Mouse (Mus musculus): ENCODE results near the gene She. TPM values are rescaled to one million over a fixed set of nuclear protein-coding genes. Genes with fewer than 3 reads are reported as not detected.

She gene
- total and polyA plus RNA-seq, 3 experiments: not detected

GRCm38 (mm10) chr3:89819897-89820296 lies 11.3 kb upstream of the She start:
- Histone ChIP-seq H3K27me3 (ENCODE audit: insufficient read depth, low read length) (peaks cover 24% of the 10 kb centered on the region), H3K4me1 (ENCODE audit: insufficient read depth, low read depth, low read length) (no peaks in the 10 kb centered on the region; the same call in 1 of the 2 replicates), H3K36me3 (replicated peaks) (no peaks in the 10 kb centered on the region), H3K4me3 (ENCODE audit: low read depth, low read length) (no peak overlapping the region), H3K9me3 (replicated peaks) (no peaks in the 10 kb centered on the region)
- ATAC-seq (ENCODE audit: extremely low read depth, insufficient number of reproducible peaks, low FRiP score, poor library complexity, severe bottlenecking): no peak
- no peak for DNase-seq (ENCODE audit: low spot score)
- no peak for TF ChIP-seq GATA2 (IDR thresholded peaks at IDR 0.05; ENCODE audit: borderline replicate concordance, low read depth, low read length)
- no peak for TF ChIP-seq POLR2AphosphoS5 (IDR thresholded peaks at IDR 0.05; ENCODE audit: insufficient replicate concordance, low read depth, low read length)
- no peak for TF ChIP-seq TAL1 (conservative IDR thresholded peaks at IDR 0.05; ENCODE audit: low read depth, low read length)
- TF ChIP-seq CTCF (IDR thresholded peaks at IDR 0.05; ENCODE audit: low read depth, low read length): no peak
- TF ChIP-seq GATA1 (IDR thresholded peaks at IDR 0.05; ENCODE audit: borderline replicate concordance, low read length): no peak

GRCm38 (mm10) chr3:89820311-89821095 lies 10.7 kb upstream of the She start:
- TF ChIP-seq CTCF (IDR thresholded peaks at IDR 0.05; ENCODE audit: low read depth, low read length) (no peak), GATA2 (IDR thresholded peaks at IDR 0.05; ENCODE audit: borderline replicate concordance, low read depth, low read length) (no peak), GATA1 (IDR thresholded peaks at IDR 0.05; ENCODE audit: borderline replicate concordance, low read length) (no peak), TAL1 (conservative IDR thresholded peaks at IDR 0.05; ENCODE audit: low read depth, low read length) (no peak), POLR2AphosphoS5 (IDR thresholded peaks at IDR 0.05; ENCODE audit: insufficient replicate concordance, low read depth, low read length) (no peak)
- Histone ChIP-seq H3K36me3 (replicated peaks) (no peaks in the 10 kb centered on the region), H3K4me3 (ENCODE audit: low read depth, low read length) (no peak overlapping the region), H3K9me3 (replicated peaks) (no peaks in the 10 kb centered on the region), H3K4me1 (ENCODE audit: insufficient read depth, low read depth, low read length) (no peaks in the 10 kb centered on the region; the same call in 1 of the 2 replicates), H3K27me3 (ENCODE audit: insufficient read depth, low read length) (peaks cover 22% of the 10 kb centered on the region)
- ATAC-seq (ENCODE audit: extremely low read depth, insufficient number of reproducible peaks, low FRiP score, poor library complexity, severe bottlenecking): no peak
- DNase-seq (ENCODE audit: low spot score): no peak

GRCm38 (mm10) chr3:89821096-89821513 lies 10.1 kb upstream of the She start:
- Histone ChIP-seq H3K36me3 (replicated peaks) (no peaks in the 10 kb centered on the region), H3K27me3 (ENCODE audit: insufficient read depth, low read length) (peaks cover 22% of the 10 kb centered on the region), H3K4me1 (ENCODE audit: insufficient read depth, low read depth, low read length) (no peaks in the 10 kb centered on the region; the same call in 1 of the 2 replicates), H3K9me3 (replicated peaks) (no peaks in the 10 kb centered on the region), H3K4me3 (ENCODE audit: low read depth, low read length) (no peak overlapping the region)
- DNase-seq (ENCODE audit: low spot score): no peak
- no peak for TF ChIP-seq GATA2 (IDR thresholded peaks at IDR 0.05; ENCODE audit: borderline replicate concordance, low read depth, low read length)
- no peak for TF ChIP-seq GATA1 (IDR thresholded peaks at IDR 0.05; ENCODE audit: borderline replicate concordance, low read length)
- TF ChIP-seq TAL1 (conservative IDR thresholded peaks at IDR 0.05; ENCODE audit: low read depth, low read length): no peak
- TF ChIP-seq POLR2AphosphoS5 (IDR thresholded peaks at IDR 0.05; ENCODE audit: insufficient replicate concordance, low read depth, low read length): no peak
- no peak for TF ChIP-seq CTCF (IDR thresholded peaks at IDR 0.05; ENCODE audit: low read depth, low read length)
- no peak for ATAC-seq (ENCODE audit: extremely low read depth, insufficient number of reproducible peaks, low FRiP score, poor library complexity, severe bottlenecking)

GRCm38 (mm10) chr3:89821548-89822480 lies 9.4 kb upstream of the She start:
- Histone ChIP-seq H3K9me3 (replicated peaks) (no peaks in the 10 kb centered on the region), H3K36me3 (replicated peaks) (no peaks in the 10 kb centered on the region), H3K4me3 (ENCODE audit: low read depth, low read length) (no peak overlapping the region), H3K4me1 (ENCODE audit: insufficient read depth, low read depth, low read length) (no peaks in the 10 kb centered on the region; the same call in 1 of the 2 replicates), H3K27me3 (ENCODE audit: insufficient read depth, low read length) (peaks cover 21% of the 10 kb centered on the region)
- no peak for TF ChIP-seq GATA2 (IDR thresholded peaks at IDR 0.05; ENCODE audit: borderline replicate concordance, low read depth, low read length)
- TF ChIP-seq CTCF (IDR thresholded peaks at IDR 0.05; ENCODE audit: low read depth, low read length): no peak
- no peak for TF ChIP-seq POLR2AphosphoS5 (IDR thresholded peaks at IDR 0.05; ENCODE audit: insufficient replicate concordance, low read depth, low read length)
- TF ChIP-seq GATA1 (IDR thresholded peaks at IDR 0.05; ENCODE audit: borderline replicate concordance, low read length): no peak
- TF ChIP-seq TAL1 (conservative IDR thresholded peaks at IDR 0.05; ENCODE audit: low read depth, low read length): no peak
- no peak for DNase-seq (ENCODE audit: low spot score)
- no peak for ATAC-seq (ENCODE audit: extremely low read depth, insufficient number of reproducible peaks, low FRiP score, poor library complexity, severe bottlenecking)

- H3K27me3 ChIP-seq (ENCODE audit: insufficient read depth, low read length): peaks cover 18% of the 10 kb centered on the region
- TF ChIP-seq POLR2AphosphoS5 (IDR thresholded peaks at IDR 0.05; ENCODE audit: insufficient replicate concordance, low read depth, low read length) (no peak), CTCF (IDR thresholded peaks at IDR 0.05; ENCODE audit: low read depth, low read length) (no peak), TAL1 (conservative IDR thresholded peaks at IDR 0.05; ENCODE audit: low read depth, low read length) (no peak), GATA1 (IDR thresholded peaks at IDR 0.05; ENCODE audit: borderline replicate concordance, low read length) (no peak), GATA2 (IDR thresholded peaks at IDR 0.05; ENCODE audit: borderline replicate concordance, low read depth, low read length) (no peak)
- H3K36me3 ChIP-seq (replicated peaks): no peaks in the 10 kb centered on the region
- H3K4me3 ChIP-seq (ENCODE audit: low read depth, low read length): no peak overlapping the region
- no peaks in the 10 kb centered on the region; the same call in 1 of the 2 replicates for H3K4me1 ChIP-seq (ENCODE audit: insufficient read depth, low read depth, low read length)
- DNase-seq (ENCODE audit: low spot score): no peak
- ATAC-seq (ENCODE audit: extremely low read depth, insufficient number of reproducible peaks, low FRiP score, poor library complexity, severe bottlenecking): no peak
- no peaks in the 10 kb centered on the region for H3K9me3 ChIP-seq (replicated peaks)
Observed at GRCm38 (mm10) chr3:89823594-89823993, 7.6 kb upstream of the She start.

All from G1E (cell line).